Comparison of ENCODE assay signal across 8 mouse cellular contexts in the genomic region with DNA sequence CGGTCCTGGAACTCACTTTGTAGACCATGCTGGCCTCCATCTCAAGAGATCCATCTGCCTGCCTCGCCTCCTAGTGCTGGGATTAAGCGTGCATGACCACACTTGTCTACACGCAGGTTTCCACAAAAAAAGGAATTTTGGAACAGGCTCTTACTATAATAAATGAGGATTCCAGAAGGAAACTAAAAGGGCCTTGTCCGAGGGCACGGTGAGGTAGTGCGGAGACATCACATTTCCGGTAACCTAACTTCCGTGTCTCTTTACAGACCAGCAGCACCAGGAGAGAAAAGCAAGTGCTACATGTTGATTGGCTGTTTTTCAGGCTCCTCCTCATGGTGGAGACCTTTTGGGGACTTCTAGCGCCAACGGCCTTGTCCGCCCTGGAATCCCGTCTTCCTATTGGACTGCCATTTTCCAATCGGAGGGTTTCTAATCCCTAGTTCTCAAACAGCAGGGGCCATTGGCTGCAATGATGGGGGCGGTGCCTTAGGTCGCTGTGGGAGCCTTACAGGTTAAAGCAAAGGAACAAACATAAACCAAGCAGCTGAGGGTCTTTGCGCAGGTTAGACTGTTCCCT. TPM values are rescaled to one million over a fixed set of nuclear protein-coding genes. Genes with fewer than 3 reads are reported as not detected.
A peak's percentile ranks its signal among the peaks of the same experiment; 100 is the strongest.
DNase-seq lines count a peak whose midpoint lies in the region; ATAC-seq lines count a peak whose summit lies in the region.

A gene (plus strand): TSS at position 446 of the 577 bp plus-strand sequence.

- WGBS in hindbrain, embryonic 14.5 days = 1% methylated on average over 17 of the region's 17 CpGs

- H3K4me3 ChIP-seq in hindbrain, embryonic 14.5 days (replicated peaks; ENCODE audit: low read length) = peak within 1 kb of the TSS; percentile 57

- peak within 1 kb of the TSS; percentile 72 for H3K27ac ChIP-seq in hindbrain, embryonic 14.5 days

- H3K4me1 ChIP-seq in hindbrain, embryonic 14.5 days (replicated peaks; ENCODE audit: control insufficient read depth, insufficient read depth, low read length) = peaks cover 21% of the 10 kb centered on the region

- H3K36me3 ChIP-seq in hindbrain, embryonic 14.5 days (replicated peaks; ENCODE audit: control insufficient read depth, insufficient read depth) = peaks cover 17% of the 10 kb centered on the region

- H3K4me2 ChIP-seq in hindbrain, embryonic 14.5 days (replicated peaks) = peak within 1 kb of the TSS; percentile 82

- DNase-seq in T-cell, adult 2 months (ENCODE audit: low spot score) = peak; percentile 95
- peak; percentile 87 to 90 for DNase-seq in cerebellum, postnatal 25 days
- DNase-seq in frontal cortex, postnatal 25 days (ENCODE audit: low spot score in 2 of 2) = peak; percentile 72 to 83
- DNase-seq in hindbrain, embryonic 14.5 days (ENCODE audit: low spot score) = peak; percentile 89
- DNase-seq in layer of hippocampus, postnatal 36 days = peak; percentile 89 to 90
- DNase-seq in lung, postnatal 36 days = peak; percentile 98
- peak; percentile 99 for DNase-seq in retina, postnatal 1 day
- DNase-seq in urinary bladder, adult 2 months (ENCODE audit: low spot score) = peak; percentile 58

- peak; percentile 98 for ATAC-seq in hindbrain, embryonic 14.5 days (ENCODE audit: low FRiP score)

- H3K27me3 ChIP-seq in hindbrain, embryonic 14.5 days (ENCODE audit: control insufficient read depth, insufficient read depth, low read length) = no peaks in the 10 kb centered on the region

- no peaks in the 10 kb centered on the region for H3K9me3 ChIP-seq in hindbrain, embryonic 14.5 days (ENCODE audit: control insufficient read depth, low read length)

- H3K9ac ChIP-seq in hindbrain, embryonic 14.5 days = peak within 1 kb of the TSS; percentile 81

RNA-seq across cellular contexts. Expression of the gene that starts here (rescaled TPM):
- 53.5 and 64.3 TPM in 2 replicates for polyA plus RNA-seq in hindbrain, embryonic 14.5 days (2014; fragmentation: Nextera tagmentation; extraction: Ambion mirVana)
- 10 to 100 TPM; 86.3 to 95.5 TPM for total RNA-seq in layer of hippocampus, postnatal 36 days (2021)
- polyA plus RNA-seq in urinary bladder, adult 2 months (2012; rRNA removed) = 72.2 and 75.4 TPM in 2 replicates

Comparison
In these comparisons a context has a peak if more than half of its experiments do, and no peak if none do; other contexts are left out.
1. Peak in every context shown above with its lines: DNase-seq, ATAC-seq, H3K4me3 ChIP-seq and H3K27ac ChIP-seq.